Mouse (Mus musculus) lung, embryonic 14.5 days (tissue): ENCODE measurements around the gene Fam71f1. TPM values are rescaled to one million over a fixed set of nuclear protein-coding genes. Genes with fewer than 3 reads are reported as not detected.

Experiments
- ATAC-seq: fragments of 200-750 bp; cut with Nextera tagmentation; 2 replicates; pipeline ENCODE4 v1.8.0; 2017; ENCODE audit warnings: mild to moderate bottlenecking, moderate TSS enrichment, moderate library complexity; ENCODE audit not compliant: insufficient read depth
- DNase-seq: peaks from one replicate; pipeline ENCODE4 v3.0.0-alpha.2; 2015
- H3K27ac ChIP-seq: fragments of 300-500 bp; sonication (generic); 2 replicates; pipeline ENCODE4 v1.5.1; 2014; ENCODE audit warnings: low read depth, mild to moderate bottlenecking, moderate library complexity
- H3K27me3 ChIP-seq: fragments of 300-500 bp; sonication (generic); 2 replicates; pipeline ENCODE4 v1.6.1; 2014; ENCODE audit warnings: low read length, control low read depth; ENCODE audit not compliant: insufficient read depth
- H3K36me3 ChIP-seq: fragments of 300-500 bp; sonication (generic); 2 replicates; pipeline ENCODE4 v1.6.1; 2014; ENCODE audit warnings: control low read depth; ENCODE audit not compliant: insufficient read depth
- H3K4me1 ChIP-seq: fragments of 300-500 bp; sonication (generic); 2 replicates; pipeline ENCODE4 v1.6.1; 2014; ENCODE audit warnings: antibody characterized with exemption, control low read depth; ENCODE audit not compliant: insufficient read depth
- H3K4me2 ChIP-seq: fragments of 300-500 bp; sonication (generic); 2 replicates; pipeline ENCODE4 v1.6.1; 2014; ENCODE audit warnings: mild to moderate bottlenecking
- H3K4me3 ChIP-seq: fragments of 300-500 bp; sonication (generic); 2 replicates; pipeline ENCODE4 v1.5.1; 2014; ENCODE audit warnings: low read depth, low read length
- H3K9ac ChIP-seq: fragments of 300-500 bp; sonication (generic); 2 replicates; pipeline ENCODE4 v1.6.1; 2014
- H3K9me3 ChIP-seq: fragments of 300-500 bp; sonication (generic); 2 replicates; pipeline ENCODE4 v1.6.1; 2016; ENCODE audit warnings: low read depth, low read length, control low read depth
- CTCF ChIP-seq: IDR thresholded peaks from 2 replicates; pipeline ENCODE4 v1.5.1; 2016; ENCODE audit warnings: antibody characterized with exemption, low read depth
- WGBS: fragments of 180-500 bp; shearing (Covaris S2); extraction: QIAGEN DNeasy Blood & Tissue Kit; methylation state at CpG from one replicate; pipeline ENCODE4 v1.1.7; 2014; 5-methylcytosine and 5-hydroxymethylcytosine counted together
- polyA plus RNA-seq: library from polyadenylated mRNA; unstranded; fragments of >200 nt; fragmentation: Nextera tagmentation; extraction: Ambion mirVana; gene quantifications from 2 replicates; pipeline ENCODE4 v1.2.1, GENCODE M21; 2014

Gene Fam71f1
- polyA plus RNA-seq, result 0.19 TPM in 1 of 2 replicates, not detected in the other

- ATAC-seq (peak; percentile 75; the same call in 1 of the 2 replicates), DNase-seq (peak; percentile 71)
- H3K27ac ChIP-seq, result no peak within 1 kb of the TSS
- no peak within 1 kb of the TSS for H3K9ac ChIP-seq
- no peaks in the 10 kb centered on the region for H3K36me3 ChIP-seq
- no peaks in the 10 kb centered on the region for H3K4me1 ChIP-seq
- H3K4me2 ChIP-seq, result no peak within 1 kb of the TSS
- TF ChIP-seq CTCF, result no peak
- H3K9me3 ChIP-seq, result no peaks in the 10 kb centered on the region
- H3K27me3 ChIP-seq, result no peaks in the 10 kb centered on the region
- WGBS, result 40% methylated on average over 5 of the region's 5 CpGs
- H3K4me3 ChIP-seq, result no peak within 1 kb of the TSS
These were observed at the start of gene Fam71f1 for GRCm38 (mm10) chr6:29318879-29319278. Fam71f1 (plus strand) TSS chr6:29319140.

GRCm38 (mm10) chr6:29270961-29271360 lies 48.0 kb upstream of the Fam71f1 start:
- Histone ChIP-seq H3K27me3 (0 out of 2 replicates have a peak, but pooled peaks cover 3% of the 10 kb centered on the region), H3K9ac (peak overlapping the region; percentile 23; the same call in 1 of the 2 replicates), H3K4me1 (peaks cover 8% of the 10 kb centered on the region; the same call in 1 of the 2 replicates), H3K9me3 (no peaks in the 10 kb centered on the region), H3K36me3 (peaks cover 15% of the 10 kb centered on the region; the same call in 1 of the 2 replicates), H3K4me3 (0 out of 2 replicates have a peak overlapping the region, but pooled peaks have one; percentile 11), H3K4me2 (peak overlapping the region; percentile 50), H3K27ac (no peak overlapping the region)
- DNase-seq (peak; percentile 49), ATAC-seq (no peak)
- no peak for TF ChIP-seq CTCF
- 4% methylated on average over 8 of the region's 8 CpGs for WGBS

DNA sequence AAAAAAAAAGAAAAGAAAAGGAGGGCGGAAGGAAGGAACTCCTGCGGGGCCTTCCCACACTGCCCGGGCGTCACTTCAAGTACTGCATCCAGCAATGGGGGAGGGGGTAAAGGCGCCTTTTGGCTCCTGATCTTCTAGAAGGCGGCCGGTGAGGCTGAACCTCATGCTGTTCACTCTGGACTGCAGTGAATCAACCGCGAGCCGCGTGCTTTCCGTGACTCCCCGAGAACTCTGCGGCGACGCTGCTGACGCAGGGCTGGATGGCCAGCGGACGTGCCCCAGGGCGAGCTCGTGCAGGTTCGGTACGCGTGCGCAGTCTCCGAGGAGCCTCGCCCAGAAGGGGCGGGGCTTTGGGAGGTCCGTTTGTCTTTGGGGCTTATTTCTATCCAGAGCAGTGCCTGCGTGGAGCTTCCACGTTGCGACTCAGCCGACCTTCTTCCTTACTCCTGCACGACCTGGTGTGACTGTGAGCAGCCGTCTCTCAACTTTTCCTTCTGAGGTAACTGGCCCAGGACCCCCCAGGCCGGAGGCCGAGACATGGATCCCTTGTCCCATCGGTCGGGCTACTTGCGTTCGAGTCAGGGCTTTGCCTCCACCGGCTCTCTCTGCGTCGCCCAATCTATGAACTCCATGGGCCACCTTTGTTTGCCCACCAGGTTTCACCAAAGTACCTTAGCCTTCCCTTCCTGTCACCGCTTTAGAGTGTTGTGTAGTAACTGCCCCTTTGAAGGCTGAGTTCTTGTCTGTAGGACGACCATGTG lies 46.4 kb upstream of the Fam71f1 start, which contains the start of gene Hilpda:
TSS of gene Hilpda (plus strand) at position 177 of the 761 bp plus-strand sequence.
- Histone ChIP-seq H3K4me1 (peaks cover 8% of the 10 kb centered on the region; the same call in 1 of the 2 replicates), H3K36me3 (peaks cover 15% of the 10 kb centered on the region; the same call in 1 of the 2 replicates), H3K9me3 (no peaks in the 10 kb centered on the region), H3K4me2 (peak within 1 kb of the TSS; percentile 67), H3K27ac (peak within 1 kb of the TSS; percentile 88), H3K9ac (peak within 1 kb of the TSS; percentile 84), H3K4me3 (peak within 1 kb of the TSS; percentile 67), H3K27me3 (0 out of 2 replicates have a peak, but pooled peaks cover 3% of the 10 kb centered on the region)
- DNase-seq (peak; percentile 99), ATAC-seq (peak; percentile 99)
- no peak for TF ChIP-seq CTCF
- under 1% methylated on average over 46 of the region's 46 CpGs for WGBS

- no peak for DNase-seq
- WGBS, result 80% methylated on average over 5 of the region's 5 CpGs
- Histone ChIP-seq H3K36me3 (peaks cover 15% of the 10 kb centered on the region; the same call in 1 of the 2 replicates), H3K9ac (no peak overlapping the region), H3K9me3 (no peaks in the 10 kb centered on the region), H3K4me1 (0 out of 2 replicates have a peak, but pooled peaks cover 6% of the 10 kb centered on the region), H3K27ac (no peak overlapping the region), H3K4me2 (no peak overlapping the region), H3K4me3 (no peak overlapping the region), H3K27me3 (no peaks in the 10 kb centered on the region)
- no peak for TF ChIP-seq CTCF
- ATAC-seq, result no peak
These were observed 42.2 kb upstream of the Fam71f1 start for GRCm38 (mm10) chr6:29276746-29277145.

DNA sequence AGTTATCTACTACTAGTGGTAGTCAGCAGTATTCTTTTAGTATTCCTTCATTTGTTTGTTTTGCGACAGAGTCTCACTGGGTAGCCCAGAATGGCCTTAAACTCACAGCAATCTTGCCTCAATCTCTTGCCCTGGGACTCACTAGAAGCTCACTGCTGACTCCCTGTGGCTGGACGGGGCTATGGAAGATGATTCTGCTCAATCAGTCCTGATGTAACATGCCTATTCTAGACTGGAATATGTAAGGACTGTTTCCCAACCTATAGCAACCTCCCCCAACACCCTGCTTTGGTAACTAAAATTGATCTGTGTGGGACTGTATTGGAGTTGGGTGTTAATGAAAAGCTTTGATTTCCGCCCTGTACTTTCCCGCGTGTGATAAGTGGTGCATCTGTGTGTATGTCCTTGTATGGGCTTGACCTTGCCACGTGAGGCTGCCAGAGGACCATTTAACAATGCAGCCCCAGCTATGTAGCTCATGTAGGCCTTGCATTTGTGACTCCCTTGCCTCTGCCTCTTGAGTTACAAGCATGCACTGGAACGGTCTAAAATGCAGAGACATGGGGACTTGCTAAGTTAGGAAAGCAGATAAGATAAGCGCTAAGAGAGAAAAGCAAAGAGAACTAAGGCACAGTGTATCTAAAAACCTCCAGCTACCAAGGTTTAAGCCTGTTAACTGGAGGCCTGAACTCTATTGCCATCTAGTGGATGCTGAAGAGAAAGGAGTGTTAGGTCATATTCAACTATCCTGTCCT lies 40.2 kb upstream of the Fam71f1 start:
- Histone ChIP-seq H3K4me1 (0 out of 2 replicates have a peak, but pooled peaks cover 5% of the 10 kb centered on the region), H3K9ac (no peak overlapping the region), H3K27ac (no peak overlapping the region), H3K36me3 (peaks cover 15% of the 10 kb centered on the region; the same call in 1 of the 2 replicates), H3K4me2 (no peak overlapping the region), H3K4me3 (no peak overlapping the region), H3K9me3 (no peaks in the 10 kb centered on the region), H3K27me3 (no peaks in the 10 kb centered on the region)
- 20% methylated on average over 8 of the region's 8 CpGs for WGBS
- ATAC-seq (peak; percentile 70), DNase-seq (peak; percentile 90)
- TF ChIP-seq CTCF, result peak; percentile 83

GRCm38 (mm10) chr6:29279293-29279692 lies 39.6 kb upstream of the Fam71f1 start, which contains the start of gene Fam71f2:
Fam71f2 (plus strand) TSS chr6:29279593.
- ATAC-seq (no peak; the same call in 1 of the 2 replicates), DNase-seq (no peak)
- Histone ChIP-seq H3K4me2 (no peak within 1 kb of the TSS), H3K4me3 (no peak within 1 kb of the TSS), H3K4me1 (no peaks in the 10 kb centered on the region), H3K27ac (no peak within 1 kb of the TSS), H3K36me3 (peaks cover 14% of the 10 kb centered on the region; the same call in 1 of the 2 replicates), H3K27me3 (no peaks in the 10 kb centered on the region), H3K9ac (no peak within 1 kb of the TSS), H3K9me3 (no peaks in the 10 kb centered on the region)
- no peak for TF ChIP-seq CTCF
- WGBS, result 81% methylated on average over 8 of the region's 8 CpGs
